Mouse (Mus musculus) ES-Bruce4 (cell line): ENCODE measurements around the gene Smco2.

Source experiments
- CTCF ChIP-seq: IDR thresholded peaks from one replicate; pipeline ENCODE4 v1.8.1; 2011; ENCODE audit warnings: low read depth, low read length
- EP300 ChIP-seq: IDR thresholded peaks from 2 replicates; pipeline ENCODE4 v1.6.1; 2011; ENCODE audit warnings: low read depth, low read length; ENCODE audit not compliant: insufficient read depth
- POLR2A ChIP-seq: IDR thresholded peaks from one replicate; pipeline ENCODE4 v1.8.1; 2011; ENCODE audit warnings: low read length; ENCODE audit not compliant: insufficient read depth

DNA sequence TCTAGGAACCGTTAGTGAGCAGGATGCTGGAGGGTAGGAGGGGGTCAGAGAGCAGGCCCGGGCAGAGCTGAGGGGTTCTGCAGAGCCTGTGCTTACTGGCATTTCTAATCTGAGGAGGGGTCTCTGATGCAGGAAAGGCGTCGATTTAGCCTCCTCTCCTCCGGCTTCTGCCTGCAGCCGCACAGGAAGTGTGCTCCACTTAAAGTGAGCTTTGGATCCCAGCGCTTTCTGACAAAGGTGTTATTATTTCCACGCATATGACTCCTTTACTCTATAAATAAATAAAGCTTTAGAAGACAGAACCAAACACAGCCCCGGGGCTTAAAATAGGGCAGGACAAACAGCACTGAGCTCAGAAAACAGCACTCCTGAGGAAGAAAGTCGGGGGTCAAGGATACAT, 29.0 kb downstream of the Smco2 start:
- TF ChIP-seq CTCF (no peak), POLR2A (no peak), EP300 (no peak)
